ENCODE assay signal across 10 mouse cellular contexts in the genomic region with DNA sequence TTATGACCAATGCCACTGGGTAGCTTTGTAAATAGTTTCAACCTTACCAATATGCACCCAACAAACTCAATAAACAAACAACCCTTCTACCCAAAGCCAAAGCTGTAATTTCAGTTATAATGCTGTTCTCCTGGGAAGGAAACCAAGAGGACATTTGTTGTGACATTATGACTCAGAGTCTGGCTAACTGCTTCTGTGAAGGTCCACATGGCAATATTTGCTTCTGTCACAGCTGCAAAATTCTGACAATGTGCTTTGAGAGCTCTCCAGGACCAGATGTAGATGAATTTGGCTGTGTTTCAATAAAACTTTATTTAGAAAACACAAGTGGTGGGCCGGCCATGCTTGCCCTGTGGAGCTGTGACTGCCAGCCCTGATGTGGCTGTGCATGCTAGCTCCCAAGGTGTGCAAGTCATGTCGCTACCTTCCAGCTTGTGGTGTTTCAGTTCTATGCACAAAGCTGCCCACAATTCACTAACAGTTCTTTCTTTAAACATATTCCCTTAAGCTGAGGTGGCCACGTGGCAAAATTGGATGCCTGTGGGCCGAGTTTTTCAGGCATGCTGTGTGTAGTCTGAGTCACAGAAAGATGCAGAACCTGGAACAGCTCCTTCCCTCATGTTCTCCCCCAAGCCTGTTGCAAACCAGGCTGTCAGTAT. TPM values are rescaled to one million over a fixed set of nuclear protein-coding genes. Genes with fewer than 3 reads are reported as not detected.
A peak's percentile ranks its signal among the peaks of the same experiment; 100 is the strongest.
DNase-seq lines count a peak whose midpoint lies in the region; ATAC-seq and TF ChIP-seq lines count a peak whose summit lies in the region.
"Had no signal": no experiment of that assay in that cellular context is flagged by ENCODE, and none has a peak within 500 bp of the region (broad histone marks: within the 10 kb centered on the region; RNA-seq: fewer than 3 reads in every experiment).

No protein-coding gene starts in this region.

- no peak for TF ChIP-seq CTCF in C2C12 (IDR thresholded peaks at IDR 0.05; ENCODE audit: control insufficient read depth, insufficient read depth, insufficient read length)

- peak; percentile 54 to 57 for DNase-seq in cerebellum, adult 18-20 months
- no peak for DNase-seq in cerebellum, adult 11-12 months
- peak; percentile 52 to 77 for DNase-seq in frontal cortex, adult 2 months (ENCODE audit: extremely low spot score in 1 of 2, low spot score in 1 of 2)
- peak; percentile 48 to 74 for DNase-seq in left cerebral cortex, postnatal 14 days (ENCODE audit: low spot score in 2 of 2)
- no peak for DNase-seq in T-cell, adult 2 months (ENCODE audit: low spot score)
- DNase-seq in spleen, postnatal 10 days (ENCODE audit: low spot score in 2 of 2): no peak

- no peaks in the 10 kb centered on the region for H3K79me2 ChIP-seq in C2C12 (ENCODE audit: control insufficient read depth, insufficient read depth)

- no peak for ATAC-seq in granulocyte monocyte progenitor cell, adult 5-6 weeks (replicated peaks; ENCODE audit: poor library complexity, severe bottlenecking)

- peaks cover under 1% of the 10 kb centered on the region for H3K27me3 ChIP-seq in C2C12 (ENCODE audit: control insufficient read depth, insufficient read depth, insufficient read length)
- H3K27me3 ChIP-seq: limb, embryonic 13.5 days had no signal

- no peaks in the 10 kb centered on the region for H3K36me3 ChIP-seq in C2C12 (ENCODE audit: control insufficient read depth, insufficient read depth)
- H3K36me3 ChIP-seq: limb, embryonic 13.5 days had no signal

- intact Hi-C loops in left cerebral cortex, postnatal 14 days (cut with DNase I): no loop called here

- H3ac ChIP-seq in C2C12 (ENCODE audit: control insufficient read depth, insufficient read length, low read depth): no peak overlapping the region

- H3K79me3 ChIP-seq in C2C12 (ENCODE audit: low read depth): no peaks in the 10 kb centered on the region

- no peak overlapping the region for H3K4me3 ChIP-seq in C2C12 (ENCODE audit: insufficient read depth, poor library complexity, severe bottlenecking)
- H3K4me3 ChIP-seq: erythroblast, embryonic 14.5 days; limb, embryonic 13.5 days had no signal

TF ChIP-seq in C2C12, 6 proteins besides CTCF, POLR2A, EP300 and RAD21:
- TF ChIP-seq MYOG (IDR thresholded peaks at IDR 0.05; ENCODE audit: control insufficient read depth, extremely low read depth, insufficient read length) (no peak), MAX (IDR thresholded peaks at IDR 0.05) (no peak), MYOD1 (IDR thresholded peaks at IDR 0.05; ENCODE audit: control insufficient read depth, insufficient read length, low read depth) (no peak), CEBPB (IDR thresholded peaks at IDR 0.05; ENCODE audit: low read depth) (peak; percentile 55), USF1 (IDR thresholded peaks at IDR 0.05; ENCODE audit: low read depth) (no peak)

RNA-seq across cellular contexts. Expression of gene Ccdc92, which starts 52.4 kb away (rescaled TPM):
- 12.2 TPM for polyA plus RNA-seq in C2C12 (2012; fragmentation: generic; extraction: Trizol)
- polyA plus RNA-seq in frontal cortex, adult 2 months (2012; rRNA removed): 74.4 and 87.7 TPM in 2 replicates
- total RNA-seq in left cerebral cortex, postnatal 14 days (2021): 10 to 100 TPM; 52.1 to 53.0 TPM
- not detected in 2 replicates for total RNA-seq in granulocyte monocyte progenitor cell, adult 5-6 weeks (2014; fragmentation: Nextera tagmentation)
- total RNA-seq in granulocyte monocyte progenitor cell, adult 5-6 weeks (2017): 0.36 TPM in 1 of 2 replicates, not detected in the other

RNA-seq across cellular contexts. Expression of gene Zfp664, which starts 52.7 kb away (rescaled TPM):
- 25.9 TPM for polyA plus RNA-seq in C2C12 (2012; fragmentation: generic; extraction: Trizol)
- polyA plus RNA-seq in frontal cortex, adult 2 months (2012; rRNA removed): 69.2 and 71.4 TPM in 2 replicates
- total RNA-seq in left cerebral cortex, postnatal 14 days (2021): 10 to 100 TPM; 55.7 to 60.3 TPM
- total RNA-seq in granulocyte monocyte progenitor cell, adult 5-6 weeks (2014; fragmentation: Nextera tagmentation): 12.6 and 13.1 TPM in 2 replicates
- 8.8 and 11.6 TPM in 2 replicates for total RNA-seq in granulocyte monocyte progenitor cell, adult 5-6 weeks (2017)

Comparison
In these comparisons a context has a peak if more than half of its experiments do, and no peak if none do; other contexts are left out.
1. DNase-seq: peak in cerebellum, adult 18-20 months (2 of 2), frontal cortex, adult 2 months (2 of 2) and left cerebral cortex, postnatal 14 days (2 of 2); none in cerebellum, adult 11-12 months (single experiment), T-cell, adult 2 months (single experiment) and spleen, postnatal 10 days (0 of 2).
2. RNA of gene Ccdc92, which starts 52.4 kb away (total RNA-seq): 52.1 to 53.0 TPM in left cerebral cortex, postnatal 14 days; 0.36 TPM in granulocyte monocyte progenitor cell, adult 5-6 weeks; every median in the first group is over 10 times any median in the second.
3. RNA of gene Zfp664, which starts 52.7 kb away (total RNA-seq): 55.7 to 60.3 TPM in left cerebral cortex, postnatal 14 days; 8.8 to 13.1 TPM in granulocyte monocyte progenitor cell, adult 5-6 weeks; every median in the first group is over 4 times any median in the second.